Mouse (Mus musculus) brain, embryonic 14.5 days (tissue): Measurements from ENCODE around the gene Slc35g2. TPM values are rescaled to one million over a fixed set of nuclear protein-coding genes. Genes with fewer than 3 reads are reported as not detected.

Experiments
- DNase-seq: peaks from one replicate; pipeline ENCODE4 v3.0.0-alpha.2; 2011; ENCODE audit warnings: low read depth
- CTCF ChIP-seq: fragments of 200-500 bp; IDR thresholded peaks from 2 replicates; pipeline ENCODE4 v1.5.1; 2012; ENCODE audit warnings: inconsistent platforms, mild to moderate bottlenecking, moderate library complexity, borderline replicate concordance; ENCODE audit not compliant: insufficient read depth, insufficient read length; ENCODE audit errors: extremely low read depth
- POLR2A ChIP-seq: fragments of 200-500 bp; IDR thresholded peaks from 2 replicates; pipeline ENCODE4 v1.6.1; 2012; ENCODE audit warnings: mild to moderate bottlenecking, inconsistent platforms, borderline replicate concordance; ENCODE audit not compliant: poor library complexity, insufficient read depth, insufficient read length, severe bottlenecking; ENCODE audit errors: extremely low read depth
- polyA plus RNA-seq: library from polyadenylated mRNA; depleted of rRNA; stranded (reverse); fragments of >200 nt; gene quantifications from 2 replicates; pipeline ENCODE4 v1.2.3, GENCODE M21; 2012

Gene Slc35g2
- polyA plus RNA-seq, 1 experiment: 7.5 TPM

DNA sequence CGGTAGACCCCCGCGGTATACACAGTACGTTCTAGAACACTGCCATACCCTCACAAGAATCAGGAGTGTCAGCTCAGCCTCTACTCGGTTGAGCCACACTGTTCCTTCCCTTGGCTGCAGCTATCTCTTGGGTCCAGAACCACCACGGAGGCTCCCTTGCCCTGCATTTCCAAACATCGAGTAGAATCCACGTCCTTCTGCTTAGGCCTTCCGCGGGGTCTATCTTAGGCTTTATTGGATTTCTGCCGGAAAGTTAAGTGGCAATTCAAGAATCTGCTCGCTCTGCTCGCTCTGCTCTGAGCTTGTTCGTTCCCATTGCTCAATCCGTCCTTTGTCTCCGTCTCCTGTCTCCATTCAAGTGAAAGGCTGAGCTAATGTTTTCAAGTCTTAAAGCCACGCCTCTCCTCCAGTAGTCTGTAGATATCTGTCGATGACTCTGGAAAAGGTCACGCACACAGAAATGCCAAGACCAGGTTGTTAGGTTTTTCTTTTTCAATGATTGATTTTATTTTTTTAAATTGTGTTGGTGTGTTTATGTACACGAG, 9.4 kb upstream of the Slc35g2 start:
- TF ChIP-seq POLR2A: no peak
- no peak for TF ChIP-seq CTCF
- peak; percentile 72 for DNase-seq

DNA sequence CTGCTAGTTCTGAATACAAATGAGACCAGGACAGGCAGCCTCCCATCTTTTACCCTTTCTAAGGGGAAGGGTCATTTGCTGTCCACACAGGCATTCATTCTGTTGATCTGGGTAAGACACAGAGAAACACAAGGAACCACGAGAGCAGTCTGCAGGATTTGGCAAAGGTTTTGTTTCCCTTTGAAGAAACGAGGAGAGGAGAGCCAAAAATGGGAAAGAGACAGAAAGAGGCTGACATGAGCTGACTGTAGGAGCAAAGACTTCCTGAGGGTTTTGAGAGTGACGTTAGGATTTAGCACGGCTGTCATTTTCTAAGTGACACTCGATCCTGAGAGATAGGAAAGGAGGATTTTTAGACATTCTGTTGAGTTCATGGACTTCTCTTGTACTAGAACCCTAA, 3.1 kb upstream of the Slc35g2 start:
- no peak for DNase-seq
- no peak for TF ChIP-seq POLR2A
- TF ChIP-seq CTCF: no peak

DNA sequence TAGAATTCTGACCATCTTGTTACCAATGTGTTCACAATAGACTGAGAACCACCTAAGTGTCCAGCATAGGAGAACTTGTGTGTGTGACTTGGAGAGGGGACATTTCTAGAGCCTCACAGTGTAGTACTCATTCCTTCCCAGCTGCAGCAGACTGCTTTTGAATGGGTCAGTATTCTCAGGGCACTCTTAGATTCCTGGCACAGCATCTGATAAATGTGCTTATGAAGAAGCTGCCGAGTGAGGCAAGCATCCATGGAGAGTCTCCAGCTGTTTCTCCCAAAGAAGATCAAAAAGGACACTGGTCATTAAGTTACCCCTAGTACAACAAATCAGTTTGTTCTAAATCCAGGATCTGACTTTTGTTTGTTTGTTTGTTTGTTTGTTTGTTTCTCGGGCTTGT, 2.4 kb upstream of the Slc35g2 start:
- TF ChIP-seq POLR2A (no peak), CTCF (no peak)
- DNase-seq: no peak

DNA sequence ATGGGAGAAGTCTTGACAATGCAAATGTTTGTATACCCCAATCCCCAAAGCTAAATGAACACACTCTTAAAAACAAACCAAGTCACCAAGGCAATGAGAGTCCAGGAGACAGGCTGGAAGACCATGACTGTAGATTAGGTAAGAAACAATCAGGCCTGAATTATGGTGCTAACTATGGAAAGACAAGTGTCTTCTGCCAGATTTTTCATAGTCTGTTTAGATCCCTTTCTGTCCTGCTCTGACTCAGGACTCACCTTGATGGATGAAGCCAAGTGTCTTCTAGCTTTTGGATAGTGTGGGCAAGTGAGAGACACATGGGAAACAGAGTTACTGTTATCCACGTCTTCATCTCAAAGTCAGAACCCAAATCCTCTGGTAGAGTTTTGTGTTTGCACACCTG, 621 bp upstream of the Slc35g2 start:
- no peak for TF ChIP-seq POLR2A
- no peak for TF ChIP-seq CTCF
- DNase-seq: no peak

DNA sequence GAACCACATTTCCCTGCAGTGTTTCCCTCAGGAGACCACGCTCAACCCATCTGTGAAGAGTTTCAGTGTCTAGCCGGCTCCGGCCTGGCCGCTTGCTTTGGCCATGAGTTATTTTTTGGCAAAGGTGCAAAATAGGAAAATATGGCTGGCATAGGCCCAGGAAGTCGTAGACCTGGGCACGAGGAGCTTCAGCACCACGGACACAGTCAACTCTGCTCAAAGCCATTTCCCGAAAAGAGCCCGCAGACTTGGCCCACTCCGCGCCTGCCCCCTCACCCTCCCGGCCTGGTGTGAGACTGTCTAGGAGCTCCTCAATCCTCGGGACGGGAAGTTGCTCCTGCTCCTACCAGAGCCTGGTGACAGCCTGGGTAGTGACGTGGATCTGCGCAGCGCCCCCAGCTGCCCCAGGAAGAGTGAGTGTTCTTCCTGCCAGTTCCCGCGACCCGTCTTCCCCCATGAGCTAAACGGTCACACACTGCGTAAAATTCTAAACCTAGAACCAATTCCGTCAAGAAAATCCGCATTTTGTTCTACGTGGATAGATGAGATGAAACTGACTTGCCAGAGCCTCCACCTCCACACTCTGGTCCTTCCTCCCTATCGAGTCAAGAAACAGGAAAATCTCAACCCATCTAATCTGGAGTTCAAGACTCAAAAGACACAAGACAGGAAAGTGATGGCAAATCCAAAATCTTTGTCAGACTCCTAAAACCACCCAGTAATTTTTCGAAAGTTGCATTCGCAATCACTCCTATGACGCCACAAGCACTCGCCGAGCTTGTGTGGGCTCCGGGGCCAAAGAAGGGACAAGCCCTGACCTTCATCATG, 878 bp downstream of the Slc35g2 start:
- DNase-seq: peak; percentile 67
- TF ChIP-seq CTCF (no peak), POLR2A (no peak)

DNA sequence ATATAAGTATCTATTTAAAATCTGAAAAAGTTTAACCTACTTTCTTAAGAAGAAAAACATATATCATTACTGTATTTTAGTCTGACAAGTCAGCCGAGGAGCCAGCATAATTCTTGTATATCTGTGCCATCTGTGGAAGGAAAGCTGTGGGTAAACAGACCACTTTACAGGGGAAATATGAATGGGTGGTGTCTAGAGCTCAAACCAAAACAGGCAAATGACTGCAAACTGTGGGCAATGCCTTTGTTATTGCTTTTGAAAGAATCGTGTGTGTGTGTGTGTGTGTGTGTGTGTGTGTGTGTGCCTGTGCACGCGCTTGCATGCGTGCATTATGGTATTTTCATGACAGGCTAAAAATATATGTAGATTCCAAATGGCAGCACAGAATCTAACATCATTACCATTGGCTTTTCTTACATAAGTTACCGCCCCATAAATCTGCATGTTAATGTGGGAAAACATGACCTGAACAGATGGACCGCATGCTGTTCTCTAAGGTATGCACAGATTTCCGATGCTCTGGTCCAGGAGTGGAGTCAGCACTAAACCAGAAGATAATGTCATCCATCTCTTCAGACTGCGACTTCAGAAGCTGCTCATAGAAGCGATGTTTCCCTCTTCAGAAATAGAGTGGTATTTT, 10.5 kb downstream of the Slc35g2 start:
- peak; percentile 91 for DNase-seq
- TF ChIP-seq CTCF (no peak), POLR2A (no peak)

DNA sequence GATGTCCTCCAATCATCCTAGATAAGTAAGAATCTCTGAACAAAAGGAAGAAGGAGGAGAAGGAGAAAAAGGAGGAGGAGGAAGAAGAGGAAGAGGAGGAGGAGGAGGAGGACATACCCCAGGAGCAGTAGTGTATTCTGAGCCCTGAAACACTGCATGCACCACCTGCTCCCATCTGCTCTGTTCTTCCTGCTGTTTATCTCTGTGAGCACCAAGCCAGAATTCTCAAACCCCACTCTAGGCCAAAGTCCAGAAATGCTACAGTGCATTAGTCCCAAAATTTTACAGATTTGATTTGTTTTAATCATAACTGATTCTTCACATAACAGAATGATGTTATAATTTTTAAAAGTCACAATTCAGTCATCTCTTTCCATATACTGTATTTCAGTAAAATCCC, 11.9 kb downstream of the Slc35g2 start:
- no peak for DNase-seq
- no peak for TF ChIP-seq POLR2A
- no peak for TF ChIP-seq CTCF

DNA sequence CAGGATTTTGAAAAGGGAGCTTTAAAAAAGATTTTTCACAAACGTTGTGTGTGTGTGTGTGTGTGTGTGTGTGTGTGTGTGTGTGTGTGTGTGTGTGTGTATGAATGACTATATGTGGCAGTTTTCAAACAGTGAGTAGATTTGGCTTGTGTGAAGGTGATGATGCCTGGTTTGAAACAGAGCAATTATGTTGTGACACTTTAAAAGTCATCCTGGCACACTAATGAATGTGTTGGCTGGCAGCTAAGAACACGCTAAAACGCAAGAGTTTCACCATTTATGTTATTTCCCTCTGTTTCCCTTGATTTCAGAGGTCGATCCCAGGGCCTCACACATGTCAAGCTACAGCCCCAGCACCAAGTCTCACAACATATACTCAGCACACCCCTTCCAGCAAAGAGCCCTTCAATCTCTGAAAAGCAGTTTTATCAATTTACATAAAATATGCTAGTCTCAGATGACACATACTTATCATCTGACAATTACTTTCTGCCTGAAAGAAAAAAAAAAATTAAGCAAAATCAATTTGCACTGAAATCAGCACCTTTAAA, 12.8 kb downstream of the Slc35g2 start:
- TF ChIP-seq CTCF (no peak), POLR2A (no peak)
- DNase-seq: peak; percentile 91

DNA sequence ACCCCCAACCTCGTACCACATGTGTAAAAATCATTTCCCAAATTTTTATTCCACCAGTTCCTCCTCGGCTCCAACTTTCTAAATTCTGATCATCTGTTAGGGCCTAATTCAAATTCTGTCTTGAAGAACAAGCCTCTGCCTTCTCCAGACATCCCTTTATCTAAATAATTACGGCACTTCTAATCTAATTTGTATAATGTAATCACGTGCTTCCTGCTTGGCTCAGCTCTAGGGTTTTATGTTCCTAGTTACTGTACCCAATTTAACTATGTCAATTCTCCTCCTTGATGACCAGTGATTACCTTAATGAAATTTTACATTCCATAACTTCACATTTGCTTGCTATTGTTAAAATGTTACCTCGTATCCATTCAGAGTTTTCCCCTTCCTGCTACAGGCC, 15.2 kb downstream of the Slc35g2 start:
- no peak for TF ChIP-seq CTCF
- TF ChIP-seq POLR2A: no peak
- no peak for DNase-seq

DNA sequence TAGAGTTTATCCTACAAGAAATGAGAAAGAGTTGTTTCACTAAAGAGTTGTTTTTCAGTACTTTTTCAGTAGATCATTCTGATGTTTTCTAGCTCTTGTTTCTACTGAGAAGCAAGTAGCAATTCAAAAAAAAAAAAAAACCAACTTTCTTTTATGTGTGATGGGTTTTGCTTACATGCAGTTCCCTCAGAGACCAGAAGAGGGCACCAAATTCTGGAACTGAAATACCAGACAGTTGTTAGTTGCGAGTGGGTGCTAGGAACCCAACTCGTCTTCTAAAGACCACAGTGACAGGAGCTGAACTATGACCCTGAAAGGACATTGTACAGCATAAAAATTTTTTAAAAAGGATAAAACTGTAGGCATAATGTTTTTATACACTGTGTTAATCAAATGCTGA, 22.6 kb downstream of the Slc35g2 start:
- DNase-seq: no peak

DNA sequence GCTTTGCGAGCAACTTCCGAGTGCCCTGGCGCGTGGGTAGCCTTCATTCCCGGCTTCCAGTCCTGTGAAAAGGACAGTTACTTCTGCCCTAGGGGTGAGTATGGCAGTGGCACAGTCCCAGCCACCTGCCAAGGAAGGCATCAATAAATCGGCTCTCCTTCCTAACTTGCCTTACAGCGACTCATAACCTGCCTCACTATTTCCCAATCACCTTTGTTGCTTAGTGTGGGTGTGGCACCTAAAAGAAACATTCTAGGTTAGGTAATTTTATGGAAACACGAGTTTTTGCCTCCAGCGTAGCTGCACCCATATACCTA, 24.3 kb downstream of the Slc35g2 start:
- DNase-seq: no peak
- TF ChIP-seq POLR2A: no peak
- no peak for TF ChIP-seq CTCF

More for the DNA sequence above, 22.6 kb downstream of the Slc35g2 start:
- TF ChIP-seq POLR2A (no peak), CTCF (peak; percentile 43; the same call in 1 of the 2 replicates)
